Mouse (Mus musculus): ENCODE results near the gene Slc1a3. TPM values are rescaled to one million over a fixed set of nuclear protein-coding genes. Genes with fewer than 3 reads are reported as not detected.

Slc1a3 gene
- polyA plus RNA-seq (2021; fragmentation: Nextera tagmentation) = 175 and 231 TPM in 2 replicates
- long read RNA-seq, experiment 1, full-length matches to known transcripts = 1,712 of 2,084 reads
- long read RNA-seq, experiment 1, partial matches to known transcripts = 222 of 2,084 reads
- long read RNA-seq, experiment 1, other reads (novel, unspliced or antisense) = 150 of 2,084 reads
- long read RNA-seq, experiment 2, full-length matches to known transcripts = 176 of 366 reads
- long read RNA-seq, experiment 2, partial matches to known transcripts = 184 of 366 reads
- long read RNA-seq, experiment 2, other reads (novel, unspliced or antisense) = 6 of 366 reads

GRCm38 (mm10) chr15:8710146-8711006 lies at the start of gene Slc1a3:
TSS of gene Slc1a3 (minus strand) at chr15:8710764.

Other genes with a start within 250 kb of the Slc1a3 start
- gene Gm2310, start 190.8 kb downstream of the Slc1a3 start, polyA plus RNA-seq (2021; fragmentation: Nextera tagmentation) = not detected in 2 replicates